Mouse (Mus musculus): ENCODE measurements around the gene Olfr178. TPM values are rescaled to one million over a fixed set of nuclear protein-coding genes. Genes with fewer than 3 reads are reported as not detected.

Gene Olfr178
- total RNA-seq (2021) = not detected
- long read RNA-seq, experiment 1 = 0 reads
- long read RNA-seq, experiment 2 = 0 reads

DNA sequence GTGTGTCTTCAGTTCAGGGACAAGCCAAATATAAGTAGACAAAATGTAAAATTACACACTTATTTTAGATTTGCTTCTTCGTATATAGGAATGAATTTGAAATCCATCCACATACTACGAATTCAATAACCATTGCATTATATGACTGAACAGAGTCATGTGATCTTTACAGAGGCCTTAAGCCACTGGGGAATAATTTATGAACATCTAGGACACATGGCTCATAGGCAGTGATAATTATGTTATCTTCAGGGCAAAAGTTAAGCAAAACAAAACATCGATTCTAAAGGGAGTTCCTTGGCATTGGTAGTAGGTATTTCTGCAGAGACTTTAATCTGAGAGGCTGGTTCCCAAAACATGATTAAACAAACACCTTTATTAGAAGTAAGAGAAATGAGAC is at the start of gene Olfr178:
Olfr178 (minus strand) TSS at position 101 of the 400 bp plus-strand sequence.
- DNase-seq (ENCODE audit: low spot score) = no peak

DNA sequence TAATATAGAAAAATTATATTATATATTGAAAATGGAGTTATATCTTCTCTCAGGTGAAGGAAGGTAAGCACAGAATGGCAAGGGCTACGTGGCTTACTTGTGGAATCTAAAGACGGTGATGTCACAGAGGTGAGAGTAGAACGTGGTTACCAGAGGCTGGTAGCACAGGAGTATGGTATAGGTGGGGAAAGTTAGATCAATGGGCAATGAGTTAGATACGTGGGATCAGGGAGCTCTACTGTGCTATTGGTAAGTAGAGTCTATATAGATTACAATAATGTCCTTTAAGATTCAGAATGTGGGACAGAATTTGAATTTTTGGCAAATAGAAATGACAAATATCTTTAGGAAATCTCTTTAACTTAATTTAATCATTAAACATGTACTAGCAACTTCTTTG is 37.4 kb upstream of the Olfr178 start, which contains the start of gene Olfr180:
Olfr180 (minus strand) TSS at position 101 of the 400 bp plus-strand sequence.
- no peak for DNase-seq (ENCODE audit: low spot score)

DNA sequence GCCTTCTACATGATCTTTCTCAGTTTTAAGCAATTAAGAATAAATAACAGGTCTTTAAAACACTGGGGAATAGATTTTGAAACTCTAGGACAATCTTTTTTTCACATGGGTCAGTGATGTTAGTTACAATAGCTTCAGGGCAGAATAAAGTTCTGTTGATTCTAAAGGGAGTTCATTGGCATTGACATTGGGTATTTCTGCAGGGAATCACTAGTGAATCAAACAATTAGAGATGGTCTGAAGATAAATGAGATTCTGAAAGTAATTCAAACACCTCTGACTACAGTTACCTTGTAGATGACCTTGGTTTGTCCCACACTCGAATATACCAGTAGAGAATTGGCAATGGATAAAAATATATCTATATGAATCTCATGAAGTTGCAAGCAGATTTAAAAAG is 36.8 kb upstream of the Olfr178 start, which contains the start of gene Olfr181:
Olfr181 (minus strand) TSS at position 101 of the 400 bp plus-strand sequence.
- DNase-seq (ENCODE audit: low spot score) = no peak

DNA sequence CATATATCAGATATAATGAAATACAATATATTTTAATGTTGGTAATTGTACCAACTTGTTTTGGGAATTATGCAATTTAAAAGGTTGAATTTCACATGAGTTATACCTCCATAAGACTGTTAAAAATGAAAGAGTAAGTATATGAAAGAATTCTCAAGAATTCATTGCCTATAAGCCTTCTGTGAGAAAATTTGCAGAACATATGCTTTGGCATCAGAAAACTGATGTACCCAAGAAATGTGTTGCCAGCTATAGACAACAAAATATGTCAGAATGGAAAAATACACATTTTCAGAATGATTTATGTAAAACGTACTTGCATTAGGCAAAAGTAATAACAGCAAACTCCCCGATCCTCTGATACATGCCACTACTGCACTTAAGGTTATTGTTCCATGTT is 7.4 kb downstream of the Olfr178 start:
- no peak for DNase-seq (ENCODE audit: low spot score)

DNA sequence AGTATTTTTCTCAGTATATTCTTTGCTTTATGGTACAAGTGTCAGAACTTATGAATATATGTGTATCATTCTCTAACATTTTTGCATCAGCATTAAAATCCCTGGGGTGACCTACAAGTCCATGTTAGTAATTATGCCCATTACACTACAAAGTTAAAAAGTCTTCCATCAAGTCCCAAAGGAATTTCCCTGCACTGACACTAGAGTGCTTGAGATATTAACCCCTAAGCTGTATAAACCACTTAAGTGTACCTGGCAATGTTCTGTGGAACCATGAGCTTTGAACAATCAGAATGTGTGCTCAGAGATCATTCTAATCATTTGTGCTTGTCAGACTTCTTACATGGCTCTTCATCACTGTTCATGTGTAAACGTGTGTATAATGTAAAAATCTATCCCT is 17.2 kb downstream of the Olfr178 start, which contains the start of gene Olfr177:
Olfr177 (minus strand) TSS at position 101 of the 400 bp plus-strand sequence.
- no peak for DNase-seq (ENCODE audit: low spot score)

DNA sequence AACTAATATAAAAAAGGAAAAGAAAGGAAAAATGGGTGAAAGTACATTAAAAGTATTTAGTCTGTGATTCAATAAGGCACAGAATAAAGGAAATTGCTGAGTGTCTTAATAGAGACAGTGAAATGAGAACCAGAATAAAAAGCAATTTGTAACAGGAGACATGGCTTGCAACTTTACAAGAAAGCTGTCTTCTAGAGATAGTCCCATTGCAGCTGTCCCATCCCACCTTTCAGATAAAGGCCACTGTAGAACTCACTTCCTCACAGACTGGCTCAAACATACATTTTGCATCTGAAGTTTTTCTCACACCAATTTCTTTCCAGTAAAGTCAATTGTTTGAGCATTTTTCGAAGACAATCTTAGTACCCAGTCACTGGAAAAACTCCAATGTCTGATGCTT is 30.4 kb downstream of the Olfr178 start:
- DNase-seq (ENCODE audit: low spot score) = no peak

DNA sequence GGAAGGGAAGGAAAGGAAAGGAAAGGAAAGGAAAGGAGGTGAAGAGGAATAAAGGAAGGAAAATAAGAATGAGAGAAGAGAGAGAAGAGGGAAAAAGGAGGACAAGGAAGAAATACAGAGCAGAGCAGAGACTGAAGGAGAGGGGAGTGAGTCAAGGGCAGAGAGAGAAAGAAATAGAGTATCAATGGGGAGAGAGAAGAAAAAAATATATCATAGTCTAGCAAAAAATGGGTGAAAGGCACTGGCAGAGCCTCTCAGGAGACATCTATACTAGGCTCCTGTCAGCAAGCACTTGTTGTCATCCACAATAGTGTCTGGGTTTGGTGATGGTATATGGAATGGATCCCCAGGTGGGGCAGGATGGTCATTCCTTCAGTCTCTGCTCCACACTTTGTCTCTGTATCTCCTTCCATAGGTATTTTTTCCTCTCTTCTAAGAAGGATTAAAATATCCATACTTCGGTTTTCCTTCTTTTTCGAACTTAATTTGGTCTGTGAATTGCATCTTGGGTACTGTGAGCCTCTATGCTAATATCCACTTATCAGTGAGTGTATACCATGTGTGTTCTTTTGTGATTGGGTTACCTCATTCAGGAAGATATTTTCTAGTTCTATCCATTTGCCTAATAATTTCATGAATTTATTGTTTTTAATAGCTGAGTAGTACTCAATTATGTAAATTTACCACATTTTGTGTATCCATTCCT is 31.7 kb downstream of the Olfr178 start:
- no peak for DNase-seq (ENCODE audit: low spot score)

Other genes starting within 250 kb of the Olfr178 start
- 10 to 100 TPM; 20.2 to 20.7 TPM for gene Cpox, start 221.8 kb downstream of the Olfr178 start, total RNA-seq (2021)
- gene Gpr15, start 173.0 kb downstream of the Olfr178 start, total RNA-seq (2021) = not detected
- 10 to 100 TPM; 56.8 to 66.4 TPM for gene Cldnd1, start 164.2 kb downstream of the Olfr178 start, total RNA-seq (2021)
- not detected for gene Olfr172, start 128.9 kb downstream of the Olfr178 start, total RNA-seq (2021)
- not detected for gene Olfr173, start 91.8 kb downstream of the Olfr178 start, total RNA-seq (2021)
- gene Olfr175-ps1, start 65.3 kb downstream of the Olfr178 start, total RNA-seq (2021) = not detected
- gene Olfr177, start 17.3 kb downstream of the Olfr178 start, total RNA-seq (2021) = not detected
- not detected for gene Olfr181, start 36.7 kb upstream of the Olfr178 start, total RNA-seq (2021)
- gene Olfr180, start 37.3 kb upstream of the Olfr178 start, total RNA-seq (2021) = not detected
- not detected for gene Olfr183, start 103.3 kb upstream of the Olfr178 start, total RNA-seq (2021)
- gene Olfr186, start 138.2 kb upstream of the Olfr178 start, total RNA-seq (2021) = not detected
- not detected for gene Olfr187, start 147.7 kb upstream of the Olfr178 start, total RNA-seq (2021)
- not detected for gene Olfr190, start 185.9 kb upstream of the Olfr178 start, total RNA-seq (2021)
- gene Olfr191, start 197.8 kb upstream of the Olfr178 start, total RNA-seq (2021) = not detected
- gene Olfr193, start 219.8 kb upstream of the Olfr178 start, total RNA-seq (2021) = not detected
- not detected for gene Olfr194, start 229.0 kb upstream of the Olfr178 start, total RNA-seq (2021)

All from gastrocnemius, adult 18-20 months (tissue).